Mouse (Mus musculus): ENCODE measurements at regions not wholly inside any gene's neighbourhood (a gene's known extent, or its start where the extent isn't known, plus 50 kb on each side); places are given as distances from the start of the nearest gene placed in this dataset.
A peak's percentile ranks its signal among the peaks of the same experiment; 100 is the strongest.

DNA sequence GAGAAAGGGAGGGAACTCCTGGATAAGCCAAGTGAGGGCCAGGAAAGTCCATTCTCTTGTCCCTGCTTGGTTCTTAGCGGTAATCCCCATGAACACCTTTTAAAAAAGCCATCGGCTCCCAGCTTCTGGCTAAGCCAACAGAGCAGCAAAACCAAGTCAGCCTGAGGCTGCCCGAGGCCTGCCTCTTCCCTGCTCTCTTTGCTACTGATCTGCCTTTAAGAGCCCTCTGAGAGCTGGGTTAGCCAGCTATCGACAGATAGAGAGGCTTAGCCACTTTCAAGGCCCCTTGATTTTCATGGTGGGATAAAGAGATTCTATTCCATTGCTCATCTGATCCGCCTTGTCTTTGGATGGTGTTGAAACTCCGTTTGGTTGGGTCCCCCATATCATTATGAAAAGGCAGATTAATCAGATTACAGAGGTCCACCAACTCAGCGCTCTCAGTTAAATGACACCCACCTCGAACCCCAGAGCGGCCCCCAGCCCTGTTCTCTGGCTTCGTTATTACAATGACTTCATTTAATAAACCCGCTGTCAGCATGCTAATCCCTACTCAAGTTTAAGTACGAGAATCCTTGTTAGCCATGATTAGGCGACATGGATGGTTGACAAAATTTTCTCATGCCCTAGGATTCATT lies 66.1 kb downstream of the Slc4a3 start:
- DNase-seq, result no peak

DNA sequence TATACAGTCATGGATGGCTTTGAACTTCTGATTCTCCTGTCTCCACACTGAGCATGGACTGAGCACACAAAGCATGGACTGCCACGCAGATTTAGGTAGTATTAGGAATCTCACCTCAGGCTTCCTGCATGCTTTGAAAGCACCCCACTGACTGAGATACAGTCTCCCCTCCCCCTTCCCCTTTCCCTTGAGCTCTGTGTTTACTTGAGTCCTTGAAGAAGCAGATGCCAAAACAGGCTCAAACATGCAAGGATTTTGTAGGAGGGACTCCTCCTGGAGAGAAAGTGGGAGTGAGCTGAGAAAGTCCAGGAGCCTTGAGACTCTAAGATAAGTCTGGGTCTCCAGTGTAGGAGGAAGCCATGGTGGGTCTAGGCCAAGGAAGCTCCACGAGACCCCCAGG lies 67.1 kb downstream of the Slc4a3 start:
- no peak for DNase-seq

DNA sequence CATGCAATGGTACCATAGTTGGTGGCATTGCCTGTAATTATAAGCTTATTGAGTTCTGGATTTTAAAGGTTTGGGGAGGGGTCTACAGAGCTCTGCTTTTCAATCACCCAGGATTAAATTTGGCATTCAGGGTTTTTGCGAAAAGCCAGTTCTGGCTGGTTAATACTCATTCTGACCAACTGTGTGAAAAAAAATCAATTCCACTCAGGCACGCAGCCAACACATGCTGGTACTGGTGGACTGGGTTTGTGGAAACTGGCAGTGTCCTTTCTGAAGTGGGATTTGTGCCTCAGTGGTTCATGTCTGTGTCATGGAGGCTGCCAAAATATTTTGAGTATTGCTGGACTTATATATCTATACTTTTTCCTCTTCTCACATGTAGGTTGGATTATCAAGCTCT lies 70.9 kb downstream of the Slc4a3 start:
- no peak for DNase-seq

DNA sequence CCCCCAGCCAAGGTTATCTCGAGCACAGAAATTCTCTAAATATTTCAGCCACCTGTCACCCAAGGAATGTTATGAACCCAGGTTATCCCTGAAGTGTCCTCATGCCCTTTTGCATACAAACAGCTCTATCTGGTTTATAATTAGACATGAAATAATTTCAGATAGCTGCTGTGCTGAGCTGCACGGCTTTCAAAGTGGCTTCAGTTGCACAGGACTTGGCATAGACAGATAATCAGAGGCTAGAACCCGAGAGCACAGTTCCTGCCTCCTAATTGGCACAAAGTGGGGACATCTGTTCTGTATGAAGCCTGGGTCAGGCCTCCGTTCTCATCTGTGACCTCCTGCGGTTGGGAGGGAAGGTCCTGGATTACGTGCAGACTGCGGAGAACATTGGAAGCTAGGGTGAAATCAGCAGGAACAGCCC lies 72.3 kb downstream of the Slc4a3 start:
- no peak for DNase-seq

DNA sequence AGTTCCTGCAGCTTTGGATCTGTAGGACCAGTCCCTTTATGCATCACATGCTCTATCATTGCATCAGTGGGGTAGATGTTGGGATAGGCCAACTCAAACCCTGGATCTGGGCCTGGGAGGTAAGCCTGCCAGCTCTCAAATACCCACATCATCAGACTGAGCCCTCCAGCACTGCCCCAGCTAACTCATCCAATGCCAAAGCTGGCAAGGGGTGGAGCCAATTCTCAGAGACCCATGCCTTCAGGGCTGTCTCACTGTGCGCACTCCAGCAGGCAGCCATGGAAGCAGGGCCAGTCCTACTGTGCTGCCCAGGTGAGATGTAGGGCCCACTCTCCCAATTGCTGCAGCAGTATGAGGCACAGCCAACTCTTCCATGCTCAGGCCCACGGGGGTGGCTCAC lies 84.2 kb downstream of the Slc4a3 start:
- no peak for DNase-seq

DNA sequence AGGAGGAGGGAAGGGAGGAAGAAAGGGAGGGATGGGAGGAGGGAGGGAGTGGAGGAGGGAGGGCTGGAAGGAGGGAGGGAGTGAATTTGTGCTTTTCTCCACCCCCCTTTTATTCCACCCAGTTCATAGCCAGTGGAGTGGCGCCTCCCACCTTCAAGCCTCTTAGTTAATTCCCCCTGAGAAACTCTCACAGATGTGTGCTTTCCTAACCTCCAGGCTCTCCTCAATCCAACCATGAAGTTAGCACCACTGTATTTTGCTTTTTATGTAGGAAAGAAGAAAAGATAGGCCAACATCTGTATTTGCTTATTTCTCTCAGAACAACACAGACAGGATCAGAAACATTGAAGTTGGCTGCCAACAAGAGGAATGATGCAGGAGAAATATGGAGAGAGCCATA lies 85.7 kb downstream of the Slc4a3 start:
- no peak for DNase-seq

DNA sequence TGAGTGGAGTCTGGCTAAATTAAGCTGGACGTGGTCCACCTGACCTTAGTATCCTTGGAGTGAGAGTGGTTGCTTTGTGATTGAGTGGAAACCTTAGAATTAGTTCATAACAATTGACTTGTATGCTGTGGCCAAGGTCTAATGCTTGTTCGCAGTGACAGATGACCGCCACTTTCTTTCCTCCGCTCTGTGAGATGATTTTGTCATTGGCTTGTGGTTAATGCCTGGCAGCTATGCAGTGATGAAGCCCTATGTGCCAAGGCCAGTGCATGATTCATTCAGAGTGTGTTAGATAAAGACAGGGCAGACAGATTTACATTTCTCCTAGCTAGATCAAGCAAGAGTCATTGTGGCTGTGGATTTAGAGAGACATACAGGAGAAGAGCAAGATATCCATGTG lies 89.5 kb downstream of the Slc4a3 start:
- no peak for DNase-seq

DNA sequence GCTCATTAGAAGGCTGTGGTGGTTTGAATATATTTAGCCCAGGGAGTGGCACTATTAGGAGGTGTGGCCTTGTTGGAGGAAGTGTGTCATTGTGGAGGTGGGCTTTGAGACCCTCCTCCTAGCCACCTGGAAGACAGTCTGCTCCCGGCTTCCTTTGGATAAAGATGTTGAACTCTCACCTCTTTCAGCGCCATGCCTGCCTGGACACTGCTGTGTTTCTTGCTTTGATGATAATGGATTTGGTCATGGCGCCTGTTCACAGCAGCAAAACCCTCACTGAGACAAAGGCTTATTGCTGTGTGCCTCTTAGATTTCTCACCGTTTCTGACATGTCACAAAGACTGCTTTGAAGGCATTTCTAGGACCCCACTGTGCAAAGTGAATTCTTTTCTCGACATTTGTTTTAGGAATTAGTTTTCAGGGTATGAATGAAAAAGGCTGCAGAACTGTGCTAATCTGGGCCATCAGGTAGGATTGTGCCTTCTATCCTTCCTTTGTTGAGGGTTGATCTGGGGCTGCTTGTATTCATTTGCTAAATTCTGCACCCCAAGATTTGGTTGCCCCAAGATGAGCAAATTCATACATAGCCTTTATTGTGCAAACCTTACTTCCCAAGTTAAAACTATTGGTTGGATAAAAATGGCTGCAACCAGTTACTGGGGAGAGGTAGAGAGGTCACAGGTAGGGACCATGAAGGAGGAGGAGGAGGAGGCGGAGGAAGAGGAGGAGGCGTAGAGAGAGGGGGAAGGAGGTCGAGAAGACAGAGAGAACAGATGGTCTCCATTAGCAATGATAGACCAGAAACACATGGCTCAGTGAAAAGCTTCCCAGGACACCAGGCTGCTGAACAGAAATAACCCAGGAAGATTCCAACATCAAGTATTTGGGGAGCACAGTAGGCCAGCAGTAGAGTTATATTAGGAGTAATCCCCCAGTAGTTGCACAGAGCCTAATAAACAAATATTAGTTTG lies 93.2 kb downstream of the Slc4a3 start:
- no peak for DNase-seq

DNA sequence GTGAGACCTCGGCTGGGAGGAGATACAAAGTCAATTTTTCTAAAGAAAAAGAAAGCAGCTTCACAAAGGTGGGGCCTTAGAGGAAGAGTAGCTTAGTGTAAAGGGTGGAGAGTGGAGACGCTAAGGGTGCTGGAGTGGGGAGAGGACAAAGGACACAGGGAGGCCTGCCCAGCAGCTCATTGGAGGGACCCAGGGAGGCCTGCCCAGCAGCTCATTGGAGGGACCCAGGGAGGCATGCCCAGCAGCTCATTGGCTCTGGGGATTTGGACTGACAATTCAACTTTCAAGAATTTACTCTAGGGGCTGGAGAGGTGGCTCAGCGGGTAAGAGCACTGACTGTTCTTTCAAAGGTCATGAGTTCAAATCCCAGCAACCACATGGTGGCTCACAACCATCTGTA lies 96.4 kb downstream of the Slc4a3 start:
- DNase-seq, result no peak

DNA sequence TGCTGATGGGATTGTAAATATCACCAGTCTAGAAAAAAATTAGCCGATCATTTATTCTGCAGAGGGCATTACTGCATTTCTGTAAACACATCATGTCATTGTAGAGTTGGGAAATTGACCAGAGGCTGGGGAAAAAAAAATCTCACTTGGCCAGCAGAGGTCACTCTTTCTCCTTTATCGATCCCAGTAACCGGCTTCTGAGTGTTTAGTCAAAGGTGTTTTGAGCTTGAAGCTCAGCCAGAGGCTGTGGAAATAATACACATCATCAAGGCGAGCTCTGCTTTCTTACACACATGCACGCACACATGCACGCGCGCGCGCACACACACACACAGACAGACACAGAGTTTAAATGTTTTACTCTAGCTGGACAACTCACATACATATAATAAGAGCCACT lies 106.5 kb downstream of the Slc4a3 start:
- peak; percentile 73 for DNase-seq

DNA sequence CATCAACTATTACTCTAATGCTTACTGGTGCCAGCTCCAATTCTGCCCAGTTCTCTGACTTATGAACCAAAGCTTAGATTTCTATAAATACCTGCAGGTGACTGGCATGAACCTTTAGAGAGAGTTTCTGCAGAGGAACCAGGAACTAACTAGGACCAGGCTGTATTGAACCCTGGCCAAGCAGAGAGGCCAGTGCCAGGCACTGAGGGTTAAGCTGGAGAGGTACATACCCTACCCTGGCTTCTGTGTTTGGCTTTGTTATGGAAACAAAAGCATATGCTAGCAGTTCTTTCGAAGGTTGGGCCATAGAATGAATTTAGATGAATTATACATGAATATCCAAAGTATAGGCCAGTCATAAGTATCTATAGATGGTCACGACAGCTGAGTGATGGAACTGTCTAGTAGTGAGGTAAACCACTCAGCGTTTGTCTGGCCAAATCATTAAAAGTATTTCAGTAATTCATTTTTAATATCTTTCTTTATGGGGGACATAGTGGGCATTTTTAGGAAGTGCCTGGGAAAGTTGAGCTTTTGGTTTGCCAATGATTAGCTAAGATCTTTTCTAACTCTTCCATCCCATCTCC lies 107.0 kb downstream of the Slc4a3 start:
- no peak for DNase-seq

DNA sequence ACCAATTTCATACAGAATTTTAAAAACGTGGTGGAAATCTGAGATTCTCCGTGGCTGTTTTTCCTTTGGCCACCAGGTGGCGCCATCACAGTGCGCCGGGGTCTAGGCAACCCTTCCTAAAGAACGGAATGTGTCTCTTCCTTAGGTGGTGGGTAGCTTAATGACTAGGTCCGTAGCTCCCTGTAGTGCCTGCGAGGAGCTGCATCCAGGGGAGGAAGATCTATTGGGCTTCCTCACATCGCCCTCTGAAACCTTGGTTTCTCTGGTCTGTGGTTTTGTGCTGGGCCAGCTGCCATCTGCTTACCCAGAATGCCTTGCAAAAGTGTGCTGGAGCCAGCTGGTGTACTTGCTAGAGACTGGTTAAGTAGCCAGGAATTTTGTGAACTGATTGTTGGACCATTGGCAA lies 107.6 kb downstream of the Slc4a3 start:
- peak; percentile 86 for DNase-seq

DNA sequence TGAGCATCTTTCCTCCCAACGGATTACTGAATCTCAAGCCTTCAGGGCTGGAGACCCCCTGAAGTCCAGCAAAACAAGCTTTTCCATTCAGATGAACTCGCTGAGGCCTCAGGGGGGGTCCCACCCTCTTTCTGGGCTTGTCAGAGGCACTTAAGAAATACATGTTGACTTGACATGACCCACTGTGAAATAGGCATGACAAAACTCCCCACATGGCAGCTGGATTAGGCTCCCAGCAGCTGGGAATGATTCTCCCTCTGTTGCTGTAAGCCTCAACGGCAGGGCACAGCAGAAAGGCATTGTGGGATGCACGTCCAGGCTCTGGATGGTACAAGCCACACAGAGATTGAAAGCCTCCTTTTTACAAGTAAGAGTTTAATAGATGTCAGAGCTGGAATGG lies 110.5 kb downstream of the Slc4a3 start:
- DNase-seq, result no peak

DNA sequence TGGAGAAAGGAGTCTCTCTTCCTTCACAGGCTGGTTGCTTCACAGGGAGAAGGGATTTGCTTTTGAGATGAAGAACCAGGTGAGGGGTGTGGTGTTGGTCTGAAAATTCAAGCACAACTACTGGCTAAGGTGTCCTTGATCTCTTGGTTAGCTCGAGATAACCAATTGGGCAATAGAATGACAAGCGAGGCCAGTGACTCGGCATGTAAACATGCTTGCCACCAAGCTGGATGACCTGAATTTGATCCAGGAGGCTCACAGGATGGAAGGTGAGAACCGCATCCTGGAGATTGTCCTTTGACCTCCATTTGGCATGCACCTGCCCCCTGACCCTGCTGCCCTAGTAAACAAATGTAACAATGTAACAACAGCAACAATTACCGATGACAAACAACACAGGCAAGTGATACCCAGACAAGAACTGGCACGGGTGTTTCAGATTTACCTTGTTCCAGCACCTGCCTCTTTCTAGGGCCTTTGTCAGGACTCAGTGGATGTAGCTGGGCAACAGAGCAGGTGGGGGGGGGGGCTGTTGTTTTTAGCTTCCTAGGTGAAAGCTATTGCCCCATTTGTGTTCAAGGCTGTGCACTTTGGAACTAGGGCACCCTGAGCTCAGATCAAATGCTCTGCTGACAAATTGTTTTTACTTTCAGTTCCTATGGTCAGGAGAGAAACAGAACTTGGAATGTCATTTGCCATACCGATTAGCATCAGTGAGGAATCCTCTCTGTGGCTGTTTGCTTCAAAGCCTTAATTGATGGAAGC lies 114.5 kb downstream of the Slc4a3 start:
- no peak for DNase-seq

DNA sequence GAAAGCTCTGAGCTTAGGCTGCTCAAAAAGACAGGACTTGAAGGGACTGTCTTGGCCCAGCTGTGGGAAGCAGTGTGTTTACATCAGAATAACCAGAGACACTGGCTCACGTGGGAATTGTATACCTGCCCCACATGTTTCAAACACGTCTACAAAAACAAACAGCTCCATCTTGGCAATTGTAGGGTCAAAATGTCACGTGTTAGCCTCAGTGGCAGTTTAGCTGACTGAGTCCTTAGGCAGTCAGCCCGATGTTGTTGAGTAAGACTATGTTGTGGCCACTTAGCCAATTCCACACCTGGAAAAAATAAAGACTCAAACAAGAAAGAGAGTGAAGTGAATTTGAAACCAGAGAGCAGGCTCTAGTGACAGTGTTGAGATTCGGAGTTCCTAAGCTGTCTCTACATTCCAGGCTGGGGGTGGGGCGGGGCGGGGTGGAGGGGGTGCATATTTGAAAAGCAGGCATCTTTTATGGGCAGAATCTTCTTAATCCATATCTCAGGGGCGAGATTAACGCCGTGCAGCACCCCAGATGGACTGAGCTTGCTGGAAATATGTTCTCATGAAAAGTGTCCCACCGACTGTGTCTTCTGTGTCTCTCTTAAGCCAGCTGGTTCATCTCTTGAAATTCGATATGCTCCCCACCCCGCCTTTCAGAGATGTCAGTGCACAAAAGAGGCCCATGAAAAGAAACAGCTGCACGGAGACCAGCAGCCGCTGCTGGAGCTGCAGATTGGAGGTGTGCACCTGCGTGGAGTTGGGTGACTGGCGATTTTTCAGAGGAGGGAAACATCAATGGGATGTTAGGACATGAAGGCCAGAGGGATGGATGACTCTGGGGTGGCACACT lies 116.3 kb downstream of the Slc4a3 start:
- DNase-seq, result no peak

DNA sequence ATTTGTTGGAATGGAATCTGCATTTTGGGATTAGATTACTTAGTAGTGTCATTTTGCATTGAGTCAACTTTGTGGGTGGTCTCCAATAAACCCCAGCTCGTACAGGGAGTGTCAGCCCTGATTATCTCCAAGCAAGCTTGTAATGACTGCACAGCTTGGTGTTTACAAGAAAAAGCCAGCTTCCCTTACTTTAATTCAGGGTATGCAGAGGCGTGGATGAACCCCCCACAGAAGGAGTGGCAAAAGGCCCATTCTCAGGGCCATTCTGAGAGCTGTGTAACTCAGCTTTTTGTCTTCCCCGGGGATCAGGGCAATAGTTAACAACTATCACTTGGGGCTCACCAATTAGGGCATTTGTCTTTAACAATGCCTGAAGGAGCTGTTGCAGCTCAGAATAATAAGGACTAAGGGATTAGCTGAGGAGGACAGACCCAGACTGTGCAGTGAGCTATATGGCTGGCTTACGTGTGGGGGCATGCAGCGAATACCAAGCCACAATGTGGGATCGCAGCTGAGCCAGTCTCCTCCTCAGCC lies 121.7 kb downstream of the Slc4a3 start:
- DNase-seq, result no peak

DNA sequence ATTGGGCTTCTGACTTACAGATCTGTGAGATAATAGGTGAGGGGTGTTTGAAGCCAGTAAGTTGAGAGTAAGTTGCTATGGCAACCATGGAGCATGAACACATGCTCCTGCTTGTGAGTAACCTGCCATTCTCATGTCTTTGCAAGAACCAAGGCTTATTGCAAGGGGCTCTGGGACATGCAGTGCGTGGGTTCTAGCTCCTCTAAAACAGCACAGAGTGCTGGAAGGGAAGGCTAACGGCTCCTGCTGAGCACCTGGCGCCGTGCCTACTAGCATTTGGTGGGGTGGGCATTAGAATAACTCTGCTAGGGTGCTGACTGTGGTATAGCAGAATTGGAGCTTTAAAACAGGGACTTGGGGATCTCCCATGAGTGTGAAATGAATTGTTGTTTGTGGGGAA lies 130.2 kb downstream of the Slc4a3 start:
- DNase-seq, result peak; percentile 65

DNA sequence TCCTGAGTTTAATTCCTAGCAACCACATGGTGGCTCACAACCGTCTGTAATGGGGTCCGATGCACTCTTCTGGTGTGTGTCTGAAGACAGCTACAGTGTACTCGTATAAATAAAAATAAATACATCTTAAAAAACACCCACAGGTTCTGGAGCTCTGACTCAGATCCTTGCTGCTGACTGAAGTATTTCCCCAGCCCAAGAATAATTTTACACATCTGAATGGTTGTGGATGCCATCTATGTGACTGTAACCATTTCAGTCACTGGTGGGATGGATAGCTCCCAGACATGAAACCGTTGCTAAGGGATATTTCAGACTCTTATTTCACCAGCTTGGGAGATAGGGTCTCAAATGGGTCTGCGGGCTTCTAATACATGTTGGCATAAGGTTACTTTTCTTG lies 131.6 kb downstream of the Slc4a3 start:
- no peak for DNase-seq

DNA sequence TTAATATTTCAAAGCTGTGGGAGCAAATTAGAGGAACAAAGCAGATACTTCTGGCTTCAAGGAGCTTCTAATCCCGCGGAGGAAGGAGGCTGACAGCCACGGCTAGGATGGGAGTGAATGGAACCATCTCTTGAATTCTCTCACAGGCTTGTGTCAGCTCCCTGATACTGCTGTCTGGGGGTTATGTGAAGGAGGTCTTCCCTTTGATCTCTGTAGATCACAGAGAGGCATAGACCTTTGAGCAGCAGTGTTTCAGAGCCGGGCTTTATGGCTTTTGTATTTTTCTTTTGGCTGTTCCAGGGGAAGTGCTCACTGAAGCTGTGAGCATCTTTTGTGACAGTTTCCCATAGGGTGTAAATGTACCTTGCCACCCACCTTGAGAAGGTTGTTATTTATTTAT lies 132.2 kb downstream of the Slc4a3 start:
- no peak for DNase-seq

DNA sequence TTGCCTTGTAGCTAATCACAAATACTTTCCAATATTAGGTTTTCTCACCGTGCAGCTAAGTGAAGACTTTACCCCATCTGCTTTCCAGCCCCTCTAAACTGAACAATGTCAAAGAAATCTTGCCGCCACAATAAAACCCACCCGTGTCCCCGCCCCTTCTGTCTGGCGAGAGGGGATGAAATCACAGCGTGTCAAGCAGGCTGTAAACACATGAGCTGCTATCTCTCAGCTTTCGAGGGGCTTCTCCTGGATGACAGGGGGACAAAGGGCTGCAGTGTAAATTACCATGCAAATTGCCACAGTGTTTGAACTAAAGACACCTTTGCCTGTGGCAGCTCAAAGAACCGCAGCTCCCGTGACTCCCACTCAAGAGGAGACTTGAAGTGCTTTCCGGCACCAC lies 134.3 kb downstream of the Slc4a3 start:
- DNase-seq, result no peak

DNA sequence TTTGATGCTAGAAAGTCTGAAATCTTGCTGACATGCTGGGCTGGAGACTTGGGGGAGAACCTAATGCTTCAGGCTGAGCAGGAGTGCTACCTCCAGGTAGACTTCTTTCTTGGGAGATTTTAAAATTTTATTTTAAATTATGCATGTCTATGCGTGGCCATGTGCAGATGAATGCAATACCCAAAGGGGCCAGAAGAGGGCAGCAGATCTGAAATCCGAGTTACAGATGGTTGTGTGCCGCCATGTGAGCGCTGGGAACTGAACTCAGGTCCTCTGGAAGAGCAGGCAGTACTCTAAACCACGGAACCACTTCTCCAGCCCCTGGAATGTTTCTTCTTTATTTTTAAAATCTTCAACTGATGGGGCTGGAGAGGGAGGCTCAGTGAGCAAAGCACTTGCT lies 135.8 kb downstream of the Slc4a3 start:
- no peak for DNase-seq

DNA sequence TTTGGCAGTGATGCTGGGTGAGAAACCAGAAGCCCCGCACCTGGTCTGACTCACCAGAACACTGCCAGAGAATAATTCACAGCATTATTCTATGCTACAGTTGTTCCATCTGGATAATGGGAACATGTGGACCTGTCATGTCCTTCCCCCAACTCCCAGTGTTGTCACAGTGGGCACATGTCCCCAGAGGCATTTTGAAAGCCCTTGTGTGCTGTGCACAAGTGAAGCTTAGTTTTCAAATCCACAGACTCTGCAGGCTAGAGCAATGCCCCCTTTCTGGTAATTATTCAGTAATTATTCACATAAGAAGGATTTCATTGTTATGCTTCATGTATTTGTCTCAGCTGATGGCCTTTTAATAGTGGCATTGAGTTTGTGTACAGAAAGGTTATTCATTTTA lies 146.7 kb downstream of the Slc4a3 start:
- peak; percentile 79 for DNase-seq
